Mouse (Mus musculus) adrenal gland, postnatal 4 days (tissue): Measurements from ENCODE around the gene Cebpa. TPM values are rescaled to one million over a fixed set of nuclear protein-coding genes. Genes with fewer than 3 reads are reported as not detected.
A peak's percentile ranks its signal among the peaks of the same experiment; 100 is the strongest.

Source experiments
- DNase-seq, 2 experiments: peaks; one replicate each; pipeline ENCODE4 v3.0.0; 2021 to 2022; ENCODE audit warnings: low spot score in 2 of 2, mixed read lengths in 2 of 2
- long read RNA-seq, 2 experiments: library from polyadenylated mRNA; stranded (forward); transcript quantifications; one replicate each; pipeline ENCODE4 v2.0.0; 2021
- total RNA-seq, 2 experiments: library from RNA; stranded (reverse); gene quantifications; 2 replicates each; pipeline ENCODE4 v1.2.3; 2021

Cebpa gene
- 10 to 100 TPM; 66.2 to 78.9 TPM for total RNA-seq
- long read RNA-seq, experiment 1, transcript Cebpa-201 (1 exons, 2,626 nt): major isoform, 61 of 61 reads
- long read RNA-seq, experiment 1, partial matches to known transcripts: 0 of 61 reads
- long read RNA-seq, experiment 1, other reads (novel, unspliced or antisense): 0 of 61 reads
- long read RNA-seq, experiment 2, transcript Cebpa-201 (1 exons, 2,626 nt): major isoform, 87 of 91 reads
- long read RNA-seq, experiment 2, partial matches to known transcripts: 0 of 91 reads
- long read RNA-seq, experiment 2, other reads (novel, unspliced or antisense): 4 of 91 reads

GRCm38 (mm10) chr7:35118841-35119413, at the start of gene Cebpa:
Cebpa (plus strand) TSS chr7:35119293.
- DNase-seq: peak; percentile 95

DNA sequence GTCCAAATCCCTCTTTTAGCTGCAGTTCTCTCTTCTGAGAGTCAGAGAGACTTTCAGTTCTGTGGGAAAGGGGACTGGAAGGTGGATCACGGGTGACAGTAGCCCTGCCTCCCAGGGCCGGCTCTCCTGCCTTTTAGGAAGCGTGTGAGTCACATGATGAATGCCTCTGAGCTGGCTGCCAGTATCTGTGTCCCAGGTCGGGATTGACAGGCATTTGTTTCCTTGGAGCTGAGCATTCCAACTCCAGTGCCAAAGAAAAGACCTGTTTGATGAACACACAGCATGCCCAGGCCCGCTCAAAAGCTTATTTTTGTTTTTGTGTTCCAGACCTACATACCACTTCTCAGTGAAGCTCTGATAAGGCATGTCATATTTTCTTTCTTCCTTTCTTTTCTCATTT, 42.4 kb upstream of the Cebpa start:
- DNase-seq: peak in 1 of 2 experiments; percentile 21

GRCm38 (mm10) chr7:35080843-35081338, 38.2 kb upstream of the Cebpa start:
- no peak for DNase-seq

DNA sequence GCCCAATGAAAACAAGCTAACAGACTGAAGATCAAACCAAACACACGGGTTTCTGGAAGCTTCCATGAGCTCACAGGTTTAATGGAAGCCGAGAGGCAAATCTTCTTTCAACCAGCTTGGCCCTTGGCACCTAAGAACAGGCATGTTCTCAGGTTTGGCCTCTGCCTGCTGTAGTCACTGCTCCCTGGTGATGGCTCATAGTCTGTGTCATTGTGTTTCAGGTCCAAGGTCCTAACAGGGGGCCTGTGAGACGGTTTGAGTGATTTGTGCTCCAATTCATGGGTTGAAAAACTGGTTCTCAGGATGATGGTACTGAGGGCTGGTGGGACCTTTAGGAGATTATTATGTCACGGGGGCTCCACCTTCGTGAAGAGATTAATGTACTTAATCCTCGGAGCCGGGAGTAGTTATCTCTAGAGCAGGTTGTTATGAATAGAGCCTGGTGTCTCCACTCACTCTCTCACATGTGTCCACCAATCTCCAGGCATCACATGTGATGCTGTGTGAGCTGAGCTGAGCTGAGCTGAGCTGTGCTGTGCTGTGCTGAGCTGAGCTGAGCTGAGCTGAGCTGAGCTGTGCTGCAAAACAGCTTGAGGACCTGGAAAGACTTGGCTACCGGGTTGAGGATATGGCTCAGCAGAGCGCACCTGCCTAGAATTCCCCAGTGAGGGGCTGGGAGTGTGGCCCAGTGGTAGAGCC, 37.5 kb upstream of the Cebpa start:
- no peak for DNase-seq

DNA sequence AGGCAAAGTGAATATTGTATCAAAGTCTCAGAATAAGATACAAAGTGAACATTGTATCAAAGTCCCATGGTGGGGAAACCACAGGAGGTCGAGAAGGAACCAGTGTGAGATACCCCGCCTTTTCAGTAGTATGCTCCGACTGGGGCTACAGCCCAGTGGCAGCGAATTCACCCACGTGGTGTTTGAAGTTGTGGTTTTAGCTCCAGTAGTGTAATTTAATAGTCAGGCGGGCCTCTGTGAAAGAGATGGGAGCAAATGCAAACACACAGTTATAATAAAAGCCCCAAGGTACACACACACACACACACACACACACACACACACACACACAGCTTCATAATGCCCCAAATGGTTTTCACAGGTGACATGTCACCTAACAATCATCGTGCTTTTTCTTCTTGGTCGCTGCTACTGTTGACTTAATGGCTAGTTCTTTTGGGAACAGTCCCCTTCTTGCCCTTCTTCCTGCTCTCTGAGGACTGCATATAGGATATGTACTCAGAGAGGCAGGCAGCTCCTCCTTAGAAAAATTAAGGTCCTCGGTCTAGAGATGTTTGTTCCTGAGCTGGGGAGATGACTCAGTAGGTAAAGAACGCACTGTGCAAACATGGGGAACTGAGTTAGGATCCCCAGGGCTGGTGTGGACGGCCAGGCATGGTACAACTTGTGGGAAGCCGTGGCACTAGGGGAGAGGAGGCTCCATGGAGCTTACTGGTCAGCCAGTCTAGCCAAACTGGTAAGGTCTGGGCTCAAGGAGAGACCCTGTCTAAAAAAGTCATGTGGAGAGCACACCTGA, 34.3 kb upstream of the Cebpa start:
- no peak for DNase-seq

- no peak for DNase-seq
These were observed 32.7 kb upstream of the Cebpa start for GRCm38 (mm10) chr7:35086271-35086861.

- DNase-seq: no peak
These were observed 28.5 kb upstream of the Cebpa start for GRCm38 (mm10) chr7:35090550-35090949.

- DNase-seq: no peak
These were observed 24.0 kb upstream of the Cebpa start for GRCm38 (mm10) chr7:35094975-35095678.

DNA sequence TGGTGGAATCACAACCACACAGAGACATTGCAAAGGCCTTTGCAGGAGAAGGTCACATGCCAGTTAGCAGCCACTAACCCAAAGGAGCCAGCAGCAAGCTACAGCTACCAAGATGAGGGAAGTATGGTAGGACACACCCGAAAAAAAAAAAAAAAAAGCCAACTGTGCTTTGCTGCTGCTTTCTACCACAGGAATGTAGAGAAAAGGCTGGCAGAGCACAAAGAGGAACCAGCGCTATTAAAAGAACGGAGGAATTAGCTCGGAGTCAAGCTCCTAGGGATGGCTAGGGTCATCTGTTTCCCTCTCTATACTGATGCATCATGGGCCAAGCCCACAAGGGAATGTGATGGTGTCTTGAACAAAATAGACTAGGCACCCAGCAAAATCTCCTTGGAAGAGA, 20.3 kb upstream of the Cebpa start:
- no peak for DNase-seq

DNA sequence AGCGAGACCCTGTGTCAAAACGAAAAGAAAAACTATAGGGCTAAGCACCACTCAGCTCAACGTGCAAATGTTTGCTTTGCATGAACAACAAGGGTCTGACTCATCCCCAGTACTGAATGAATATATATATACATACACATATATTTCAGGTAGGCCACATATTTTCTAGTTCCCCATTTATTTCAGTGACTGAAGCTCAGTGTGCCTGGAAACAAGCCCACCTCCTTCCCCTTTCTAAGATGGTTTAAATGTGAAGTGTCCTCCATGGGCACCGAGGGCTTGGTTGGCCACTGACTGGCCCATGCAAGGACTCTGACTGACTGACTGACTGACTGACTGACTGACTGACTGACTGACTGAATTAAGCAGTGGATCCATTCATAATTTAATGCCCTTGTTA, 19.6 kb upstream of the Cebpa start:
- no peak for DNase-seq

DNA sequence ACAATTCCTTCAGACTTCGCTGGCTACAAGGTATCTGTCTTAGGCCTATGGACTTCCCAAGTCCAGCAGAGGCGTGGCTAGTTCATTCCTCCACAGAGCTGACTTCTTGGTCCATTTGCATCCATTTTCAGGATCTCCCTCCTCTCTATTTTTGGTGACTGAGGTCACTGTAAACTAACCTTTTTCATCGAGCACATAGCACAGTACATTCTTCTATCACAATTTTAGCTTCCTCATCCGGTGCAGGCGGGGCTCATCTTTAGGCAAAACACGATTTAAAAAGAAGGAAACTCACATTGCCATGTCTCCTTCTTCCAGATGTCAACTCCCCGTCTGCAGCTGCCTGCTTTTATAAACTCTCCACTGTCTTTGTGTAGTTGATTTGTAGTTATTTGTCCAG, 12.5 kb upstream of the Cebpa start:
- no peak for DNase-seq

GRCm38 (mm10) chr7:35107630-35108029, 11.5 kb upstream of the Cebpa start:
- no peak for DNase-seq

GRCm38 (mm10) chr7:35108046-35108445, 11.0 kb upstream of the Cebpa start:
- no peak for DNase-seq

- no peak for DNase-seq
These were observed 10.4 kb upstream of the Cebpa start for GRCm38 (mm10) chr7:35108663-35109062.

GRCm38 (mm10) chr7:35113136-35113535, 6.0 kb upstream of the Cebpa start:
- no peak for DNase-seq

GRCm38 (mm10) chr7:35113721-35114120, 5.4 kb upstream of the Cebpa start:
- DNase-seq: no peak

DNA sequence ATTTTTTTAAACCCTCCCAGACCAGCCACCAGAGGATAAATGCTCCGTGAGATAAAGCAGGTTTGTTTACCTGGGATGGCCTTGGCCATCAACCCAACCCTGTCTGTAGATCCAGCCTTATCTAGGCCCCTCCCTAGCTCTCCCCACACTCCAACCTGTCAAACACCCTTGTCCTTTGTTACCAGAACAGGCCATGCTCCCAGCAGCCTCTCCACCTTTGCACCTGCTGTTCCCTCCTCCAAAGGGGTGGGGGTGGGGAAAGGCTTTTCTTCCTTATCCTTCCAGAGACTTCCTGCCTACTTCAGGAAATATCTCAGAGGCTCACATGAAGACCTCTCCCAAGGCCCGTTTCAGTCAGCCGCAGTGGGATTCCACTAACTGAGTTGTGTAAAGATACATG, 2.6 kb upstream of the Cebpa start:
- no peak for DNase-seq

GRCm38 (mm10) chr7:35117052-35117451, 2.0 kb upstream of the Cebpa start:
- no peak for DNase-seq

DNA sequence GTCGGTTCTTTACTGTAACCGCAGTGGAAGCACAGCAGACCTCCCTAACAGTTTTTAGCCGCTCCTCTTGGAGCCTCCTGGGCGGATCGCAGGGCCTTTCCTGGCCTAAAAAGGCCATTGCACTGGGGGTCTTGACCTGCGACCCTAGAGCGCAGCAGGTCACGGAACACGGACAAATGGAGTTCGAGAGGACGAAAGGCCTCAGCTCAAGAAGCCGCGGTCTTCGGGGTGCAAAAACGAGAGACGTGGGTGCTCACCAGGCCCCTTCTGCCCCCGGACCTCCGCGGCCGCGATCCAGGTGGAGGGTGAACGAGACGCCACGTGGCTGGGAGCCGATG, 1.4 kb upstream of the Cebpa start:
- no peak for DNase-seq

DNA sequence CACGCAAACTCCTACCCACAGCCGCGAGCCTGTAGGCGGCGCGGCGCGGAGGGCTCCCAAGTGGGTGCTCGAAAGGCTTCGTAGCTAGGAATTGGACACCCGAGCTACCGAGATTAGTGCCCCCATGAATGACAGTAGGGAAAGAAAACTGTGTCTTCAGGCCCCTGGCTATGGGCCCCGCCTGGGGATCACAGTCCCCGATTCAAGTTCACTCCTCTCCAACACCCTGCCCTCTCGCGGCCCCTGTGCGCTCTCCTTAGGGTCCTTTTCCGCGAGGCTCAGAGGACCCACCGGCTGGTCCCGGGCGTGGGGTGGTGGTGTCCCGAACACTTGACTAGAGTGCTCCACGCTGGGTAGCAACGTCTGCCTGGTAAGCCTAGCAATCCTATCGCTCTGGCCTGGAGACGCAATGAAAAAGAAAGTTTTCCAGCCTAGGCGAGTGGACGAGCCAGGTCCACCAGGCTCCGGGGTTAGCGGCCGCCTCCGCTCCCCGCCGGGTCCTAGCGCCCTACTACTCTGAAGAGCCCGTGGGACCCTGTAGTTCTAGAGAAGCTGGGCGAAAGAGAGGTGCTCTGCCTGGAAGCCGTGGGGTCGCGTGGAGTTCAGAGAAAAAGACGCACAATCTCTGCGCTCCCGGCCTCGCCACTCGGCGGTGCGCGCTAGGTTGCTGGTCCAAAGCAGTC, 853 bp upstream of the Cebpa start:
- peak in 1 of 2 experiments; percentile 52 for DNase-seq
